Mouse (Mus musculus) heart, embryonic 11.5 days (tissue): ENCODE measurements around the gene Spock1. TPM values are rescaled to one million over a fixed set of nuclear protein-coding genes. Genes with fewer than 3 reads are reported as not detected.

Experiments used
- ATAC-seq: fragments of 200-750 bp; cut with Nextera tagmentation; replicated peaks from 2 replicates; pipeline ENCODE4 v1.8.0; 2017; ENCODE audit warnings: moderate library complexity; ENCODE audit not compliant: insufficient number of reproducible peaks, low FRiP score, low TSS enrichment
- H3K27ac ChIP-seq: fragments of 300-500 bp; sonication (generic); 2 replicates; pipeline ENCODE4 v1.5.1; 2014; ENCODE audit warnings: mild to moderate bottlenecking, low read depth, low read length
- H3K27me3 ChIP-seq: fragments of 300-500 bp; sonication (generic); 2 replicates; pipeline ENCODE4 v1.6.1; 2014; ENCODE audit warnings: mild to moderate bottlenecking, low read length, mixed read lengths; ENCODE audit not compliant: control insufficient read depth, insufficient read depth
- H3K36me3 ChIP-seq: fragments of 300-500 bp; sonication (generic); 2 replicates; pipeline ENCODE4 v1.6.1; 2014; ENCODE audit warnings: mild to moderate bottlenecking, low read length, moderate library complexity, mixed read lengths; ENCODE audit not compliant: control insufficient read depth, insufficient read depth
- H3K4me1 ChIP-seq: fragments of 300-500 bp; sonication (generic); 2 replicates; pipeline ENCODE4 v1.6.1; 2014; ENCODE audit warnings: low read length; ENCODE audit not compliant: control insufficient read depth, insufficient read depth
- H3K4me2 ChIP-seq: fragments of 300-500 bp; sonication (generic); 2 replicates; pipeline ENCODE4 v1.6.1; 2014; ENCODE audit warnings: mild to moderate bottlenecking, moderate library complexity
- H3K4me3 ChIP-seq: fragments of 300-500 bp; sonication (generic); 2 replicates; pipeline ENCODE4 v1.5.1; 2014; ENCODE audit warnings: low read depth, low read length
- H3K9ac ChIP-seq: fragments of 300-500 bp; sonication (generic); 2 replicates; pipeline ENCODE4 v1.6.1; 2014; ENCODE audit warnings: mild to moderate bottlenecking, low read depth, low read length, moderate library complexity
- H3K9me3 ChIP-seq: fragments of 300-500 bp; sonication (generic); replicated peaks from 2 replicates; pipeline ENCODE4 v1.6.1; 2016; ENCODE audit warnings: low read length; ENCODE audit not compliant: control insufficient read depth
- WGBS: fragments of 180-500 bp; shearing (Covaris S2); extraction: QIAGEN DNeasy Blood & Tissue Kit; methylation state at CpG from one replicate; pipeline ENCODE4 v1.1.7; 2014; ENCODE audit not compliant: insufficient replicate concordance; 5-methylcytosine and 5-hydroxymethylcytosine counted together
- polyA plus RNA-seq: library from polyadenylated mRNA; unstranded; fragments of >200 nt; fragmentation: Nextera tagmentation; extraction: Ambion mirVana; gene quantifications from 2 replicates; pipeline ENCODE4 v1.2.1, GENCODE M21; 2014

Spock1 gene
- polyA plus RNA-seq, 1 experiment from 2014 or later, result 0.69 TPM

DNA sequence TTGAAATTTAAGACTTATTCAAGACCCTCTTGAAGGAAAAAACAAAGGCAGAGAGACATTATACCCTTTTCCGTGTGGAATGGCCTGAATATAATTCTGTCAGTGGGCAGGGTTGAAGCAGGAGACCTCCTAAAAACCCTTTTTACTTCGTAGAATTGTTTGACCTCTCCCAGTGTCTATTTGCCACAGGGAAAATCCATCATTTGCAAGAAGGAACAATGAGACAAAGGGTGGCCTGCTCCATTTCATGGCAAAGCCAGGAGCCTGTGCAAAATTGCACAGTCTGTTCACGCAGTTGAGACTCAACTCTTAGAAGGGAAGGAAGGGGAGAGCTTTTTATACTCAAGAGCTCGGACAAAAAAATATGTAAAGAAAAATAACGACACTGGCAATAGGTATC lies 22.6 kb upstream of the Spock1 start:
- Histone ChIP-seq H3K4me1 (no peaks in the 10 kb centered on the region), H3K9me3 (no peaks in the 10 kb centered on the region), H3K4me3 (no peak overlapping the region), H3K27me3 (no peaks in the 10 kb centered on the region), H3K4me2 (no peak overlapping the region), H3K36me3 (no peaks in the 10 kb centered on the region), H3K9ac (no peak overlapping the region), H3K27ac (no peak overlapping the region)
- ATAC-seq, result no peak
- 69% methylated on average over 5 of the region's 5 CpGs for WGBS

DNA sequence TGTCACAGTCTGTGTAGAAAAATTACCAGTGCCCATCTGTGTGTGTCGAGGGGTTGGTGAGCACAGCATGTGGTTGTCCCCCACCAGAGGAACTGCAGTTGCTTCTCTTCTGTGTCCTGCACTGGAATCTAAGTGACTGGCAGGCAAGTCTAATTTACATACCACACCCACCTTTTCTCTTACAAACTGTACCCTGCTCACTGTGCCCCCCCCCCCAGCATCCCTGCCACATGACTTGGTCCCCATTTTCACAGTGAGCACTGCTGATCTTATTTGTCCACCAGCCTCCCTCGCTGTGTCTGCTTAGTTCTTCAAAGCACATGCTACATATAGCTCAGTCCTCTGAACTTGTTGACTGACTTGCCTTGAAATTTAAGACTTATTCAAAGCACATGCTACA lies 22.2 kb upstream of the Spock1 start:
- no peak for ATAC-seq
- Histone ChIP-seq H3K4me2 (no peak overlapping the region), H3K9me3 (no peaks in the 10 kb centered on the region), H3K27me3 (no peaks in the 10 kb centered on the region), H3K4me1 (no peaks in the 10 kb centered on the region), H3K27ac (no peak overlapping the region), H3K4me3 (no peak overlapping the region), H3K36me3 (no peaks in the 10 kb centered on the region), H3K9ac (no peak overlapping the region)
- WGBS, result 61% methylated on average over 2 of the region's 2 CpGs

DNA sequence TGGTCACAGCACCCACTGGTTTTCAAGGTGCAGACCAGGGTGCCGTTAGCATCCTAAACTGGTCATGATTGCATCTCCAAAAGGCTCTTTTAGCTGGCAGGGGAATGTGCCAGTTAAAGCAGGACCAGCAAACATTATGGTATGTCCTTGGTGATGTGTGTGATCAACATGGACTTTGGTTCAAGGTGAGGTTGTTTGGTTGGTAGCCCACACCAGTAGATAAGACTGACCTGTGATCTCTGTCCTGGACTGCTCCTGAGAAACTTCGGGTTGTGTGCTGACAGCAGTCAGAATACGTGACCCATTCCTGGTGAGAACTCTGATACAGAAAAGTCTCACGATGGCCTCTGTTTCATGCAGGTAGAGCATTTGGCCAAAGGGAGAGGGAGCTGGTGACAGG lies 11.8 kb upstream of the Spock1 start:
- Histone ChIP-seq H3K9ac (no peak overlapping the region), H3K36me3 (no peaks in the 10 kb centered on the region), H3K4me1 (peaks cover 5% of the 10 kb centered on the region; the same call in 1 of the 2 replicates), H3K4me3 (no peak overlapping the region), H3K27me3 (no peaks in the 10 kb centered on the region), H3K27ac (no peak overlapping the region), H3K4me2 (no peak overlapping the region), H3K9me3 (no peaks in the 10 kb centered on the region)
- ATAC-seq, result no peak
- 81% methylated on average over 4 of the region's 4 CpGs for WGBS

DNA sequence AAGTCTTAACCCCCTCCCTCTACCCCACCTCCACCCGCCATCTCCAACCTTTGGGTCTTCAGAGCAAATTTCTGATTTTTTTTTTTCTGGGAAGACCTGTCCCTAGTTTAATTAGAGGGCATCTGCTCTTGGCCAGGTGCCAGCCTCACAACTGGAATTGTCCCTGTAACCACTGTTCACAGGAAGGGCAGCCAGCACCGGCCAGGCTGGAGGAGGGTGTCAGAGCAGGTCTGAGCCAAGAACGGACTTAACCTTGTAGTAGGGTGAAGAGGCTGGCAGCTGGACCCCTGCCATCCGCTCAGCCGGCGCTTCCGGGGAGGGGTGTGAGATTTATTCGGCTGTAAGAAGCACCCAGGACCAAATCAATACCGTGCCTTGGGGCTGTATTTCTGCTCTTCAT lies 3.0 kb upstream of the Spock1 start:
- Histone ChIP-seq H3K4me1 (peaks cover 5% of the 10 kb centered on the region; the same call in 1 of the 2 replicates), H3K4me2 (no peak overlapping the region), H3K27ac (no peak overlapping the region), H3K27me3 (peaks cover 32% of the 10 kb centered on the region), H3K9me3 (peaks cover 3% of the 10 kb centered on the region), H3K36me3 (no peaks in the 10 kb centered on the region), H3K4me3 (no peak overlapping the region), H3K9ac (no peak overlapping the region)
- 83% methylated on average over 9 of the region's 9 CpGs for WGBS
- no peak for ATAC-seq

DNA sequence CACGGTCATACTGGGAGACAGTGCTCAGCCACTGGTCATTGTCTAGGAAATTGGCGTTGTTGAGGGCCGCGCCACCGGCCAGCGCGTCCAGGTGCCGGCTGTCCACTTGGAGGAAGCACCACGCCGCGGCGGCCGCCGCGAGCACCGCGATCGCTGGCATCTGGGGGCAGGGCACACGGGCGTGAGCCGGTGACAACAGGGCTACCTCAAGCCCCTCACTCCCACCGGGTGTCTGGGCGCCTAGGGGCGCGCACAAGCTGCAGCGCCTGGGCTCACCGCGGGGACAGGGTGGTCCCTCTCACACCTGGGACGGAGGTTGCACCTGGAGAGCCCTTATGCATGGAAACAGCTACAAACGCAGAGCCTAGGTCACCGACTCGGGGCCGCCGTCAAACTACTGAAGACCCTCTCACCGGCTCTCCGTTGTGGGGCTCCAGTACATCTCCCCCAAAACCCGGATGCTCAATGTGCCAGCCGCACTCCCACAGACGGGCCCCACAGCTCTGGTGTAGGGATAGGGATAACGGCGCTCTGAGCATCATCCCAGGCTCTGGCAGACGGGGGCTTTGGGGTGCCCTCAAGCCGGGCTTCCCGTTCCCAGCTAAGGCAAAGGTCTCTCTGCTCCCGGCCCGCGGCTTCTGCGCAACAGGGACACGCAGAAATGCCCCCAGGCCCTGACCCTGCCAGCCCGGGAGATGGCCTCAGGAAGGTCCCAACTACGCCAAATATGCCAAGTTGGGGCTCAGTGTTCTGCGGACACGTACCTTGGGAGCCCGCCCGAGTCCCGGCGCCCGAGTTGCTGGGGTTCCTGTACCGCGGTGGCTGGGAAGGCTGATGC lies 485 bp downstream of the Spock1 start:
- Histone ChIP-seq H3K4me1 (peaks cover 5% of the 10 kb centered on the region; the same call in 1 of the 2 replicates), H3K36me3 (no peaks in the 10 kb centered on the region), H3K9me3 (peaks cover 8% of the 10 kb centered on the region), H3K27ac (no peak overlapping the region), H3K4me3 (peak overlapping the region; percentile 42), H3K27me3 (peaks cover 36% of the 10 kb centered on the region), H3K9ac (no peak overlapping the region), H3K4me2 (peak overlapping the region; percentile 72)
- WGBS, result 5% methylated on average over 60 of the region's 60 CpGs
- ATAC-seq, result no peak

DNA sequence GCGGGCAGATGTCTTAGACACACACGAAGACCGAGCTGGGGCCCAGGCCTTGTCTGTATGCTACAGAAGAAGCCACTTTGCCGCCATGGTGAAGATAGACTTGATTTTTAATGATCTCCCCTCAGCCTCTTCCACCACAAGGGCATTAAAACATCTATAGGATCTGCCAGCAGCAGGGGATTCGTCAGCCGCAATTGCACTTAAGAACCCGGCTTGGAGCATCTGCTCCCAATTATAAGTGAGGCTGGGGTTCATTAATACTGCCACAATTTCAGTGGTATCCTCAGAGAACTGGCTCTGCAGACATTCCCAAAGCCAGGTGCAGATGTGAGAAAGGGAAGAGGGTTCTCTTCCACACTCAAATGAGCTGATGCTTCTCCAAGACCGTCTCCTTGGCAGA lies 13.5 kb downstream of the Spock1 start:
- H3K9me3 ChIP-seq, result peaks cover 6% of the 10 kb centered on the region
- no peak overlapping the region for H3K27ac ChIP-seq
- H3K36me3 ChIP-seq, result no peaks in the 10 kb centered on the region
- no peak overlapping the region for H3K9ac ChIP-seq
- peaks cover 2% of the 10 kb centered on the region; the same call in 1 of the 2 replicates for H3K4me1 ChIP-seq
- no peak for ATAC-seq
- H3K4me2 ChIP-seq, result no peak overlapping the region
- no peak overlapping the region for H3K4me3 ChIP-seq
- WGBS, result 77% methylated on average over 8 of the region's 8 CpGs
- H3K27me3 ChIP-seq, result peaks cover 50% of the 10 kb centered on the region

DNA sequence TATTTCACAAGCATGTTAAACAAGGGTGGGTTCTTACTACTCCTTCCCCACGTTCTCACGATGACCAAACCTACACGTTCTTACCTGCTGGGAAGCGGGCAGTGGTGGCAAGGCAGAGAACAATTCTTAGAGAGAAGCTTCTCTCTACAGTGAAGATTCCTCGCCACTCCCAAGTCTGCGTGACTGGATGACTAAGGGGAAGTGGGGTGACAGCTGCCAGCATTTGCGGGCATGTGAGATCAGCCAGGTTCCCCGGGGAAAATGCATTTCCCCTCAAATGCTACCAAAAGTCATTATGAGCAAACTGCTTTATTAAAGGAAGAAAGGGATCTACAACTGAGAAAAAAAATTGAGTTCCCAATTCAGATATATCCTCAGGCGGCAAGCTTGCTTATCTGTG lies 18.4 kb downstream of the Spock1 start:
- no peak for ATAC-seq
- WGBS, result 51% methylated on average over 9 of the region's 9 CpGs
- Histone ChIP-seq H3K4me1 (peaks cover 5% of the 10 kb centered on the region; the same call in 1 of the 2 replicates), H3K27ac (no peak overlapping the region), H3K27me3 (peaks cover 56% of the 10 kb centered on the region), H3K36me3 (no peaks in the 10 kb centered on the region), H3K9ac (no peak overlapping the region), H3K4me2 (peak overlapping the region; percentile 37), H3K4me3 (no peak overlapping the region), H3K9me3 (no peaks in the 10 kb centered on the region)

DNA sequence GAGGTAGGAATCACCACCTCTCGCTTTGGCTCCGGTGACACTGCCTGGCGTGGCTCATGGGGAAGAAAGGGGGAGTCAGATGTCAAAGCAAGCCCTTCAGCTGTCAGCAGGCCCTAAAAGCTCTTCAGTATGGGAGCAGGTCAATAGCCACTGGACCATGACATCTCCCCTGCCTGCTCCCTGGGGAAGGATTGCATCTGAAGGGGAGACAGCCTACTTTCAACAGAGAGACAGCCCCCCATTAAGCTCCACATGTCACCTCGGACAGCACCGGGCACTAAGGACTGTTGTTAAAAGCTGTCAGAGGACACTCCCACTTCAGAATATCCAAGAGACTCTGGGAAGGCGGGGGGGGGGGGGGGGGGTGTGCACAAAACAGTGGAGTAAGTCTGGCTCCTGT lies 19.1 kb downstream of the Spock1 start:
- peaks cover 5% of the 10 kb centered on the region; the same call in 1 of the 2 replicates for H3K4me1 ChIP-seq
- ATAC-seq, result no peak
- no peak overlapping the region for H3K4me3 ChIP-seq
- peak overlapping the region; percentile 37 for H3K4me2 ChIP-seq
- no peak overlapping the region for H3K9ac ChIP-seq
- H3K9me3 ChIP-seq, result no peaks in the 10 kb centered on the region
- H3K36me3 ChIP-seq, result no peaks in the 10 kb centered on the region
- 23% methylated on average over 5 of the region's 6 CpGs for WGBS
- H3K27me3 ChIP-seq, result peaks cover 51% of the 10 kb centered on the region
- no peak overlapping the region for H3K27ac ChIP-seq

DNA sequence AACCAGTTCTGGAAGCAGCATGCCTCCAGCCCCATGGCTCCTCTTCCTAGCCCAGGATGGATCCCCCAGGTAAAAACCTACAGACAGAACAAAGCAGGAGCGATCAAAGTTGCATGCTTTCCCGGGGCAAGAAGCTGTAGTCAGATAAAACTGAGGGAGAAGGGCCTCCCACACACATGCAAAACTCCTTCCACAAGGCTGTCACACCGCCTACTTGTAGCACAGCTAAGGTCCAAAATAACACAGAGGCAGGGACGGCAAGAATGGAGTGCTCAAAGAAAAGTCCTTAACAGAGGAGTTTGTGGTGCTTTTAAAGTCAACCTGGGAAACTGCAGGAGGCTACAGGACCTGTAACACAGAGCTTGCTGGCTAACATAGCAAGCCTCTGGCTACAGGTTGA lies 28.3 kb downstream of the Spock1 start:
- Histone ChIP-seq H3K9me3 (no peaks in the 10 kb centered on the region), H3K4me2 (no peak overlapping the region), H3K27me3 (peaks cover 39% of the 10 kb centered on the region), H3K36me3 (no peaks in the 10 kb centered on the region), H3K27ac (no peak overlapping the region), H3K4me1 (no peaks in the 10 kb centered on the region), H3K9ac (no peak overlapping the region), H3K4me3 (no peak overlapping the region)
- WGBS, result 45% methylated on average over 4 of the region's 4 CpGs
- ATAC-seq, result no peak
